Mouse (Mus musculus) lung, postnatal 4 days (tissue): ENCODE data around the gene 1700049E17Rik2.
"Not testable (repeated sequence)": the region's sequence is repeated elsewhere in the genome, so short reads cannot be mapped to it uniquely, and the experiment has no call there.

Experiments
- DNase-seq, 2 experiments: peaks; one replicate each; pipeline ENCODE4 v3.0.0; 2021

1700049E17Rik2 gene

GRCm38 (mm10) chr14:41572911-41573310 lies at the start of gene 1700049E17Rik2:
TSS of gene 1700049E17Rik2 (plus strand) at chr14:41573211.
- DNase-seq: not testable (repeated sequence)

- DNase-seq: not testable (repeated sequence)
Observed at GRCm38 (mm10) chr14:41524695-41525094, 48.3 kb upstream of the 1700049E17Rik2 start.

- not testable (repeated sequence) for DNase-seq
Observed at GRCm38 (mm10) chr14:41555483-41555882, 17.5 kb upstream of the 1700049E17Rik2 start, which contains the start of gene Gm7970. TSS of gene Gm7970 (minus strand) at chr14:41555583.

- not testable (repeated sequence) for DNase-seq
Observed at GRCm38 (mm10) chr14:41586346-41586745, 13.3 kb downstream of the 1700049E17Rik2 start.

GRCm38 (mm10) chr14:41600935-41601334 lies 27.9 kb downstream of the 1700049E17Rik2 start:
- DNase-seq: not testable (repeated sequence)

- DNase-seq: peak in 1 of 2 experiments; percentile 15
Observed at GRCm38 (mm10) chr14:41610690-41611089, 37.7 kb downstream of the 1700049E17Rik2 start.

GRCm38 (mm10) chr14:41622535-41622934 lies 49.5 kb downstream of the 1700049E17Rik2 start:
- not testable (repeated sequence) for DNase-seq

- not testable (repeated sequence) for DNase-seq
Observed at GRCm38 (mm10) chr14:41624512-41624911, 51.5 kb downstream of the 1700049E17Rik2 start, which contains the start of gene Gm3072. TSS of gene Gm3072 (minus strand) at chr14:41624612.

GRCm38 (mm10) chr14:41630144-41630543 lies 57.1 kb downstream of the 1700049E17Rik2 start:
- DNase-seq: not testable (repeated sequence)
